Mouse (Mus musculus): ENCODE data around the gene Psmd14.

The Psmd14 gene

GRCm38 (mm10) chr2:61764470-61765105 lies 53.1 kb downstream of the Psmd14 start:
- no peak for DNase-seq

GRCm38 (mm10) chr2:61765526-61765925 lies 54.0 kb downstream of the Psmd14 start:
- DNase-seq, result no peak

- DNase-seq, result no peak
These were observed 69.3 kb downstream of the Psmd14 start for GRCm38 (mm10) chr2:61780794-61781193.

GRCm38 (mm10) chr2:61794960-61795359 lies 83.5 kb downstream of the Psmd14 start:
- no peak for DNase-seq

- DNase-seq, result no peak
These were observed 86.6 kb downstream of the Psmd14 start for GRCm38 (mm10) chr2:61798048-61798447.

- DNase-seq, result no peak
These were observed 91.3 kb downstream of the Psmd14 start, which contains the start of gene Tbr1 for GRCm38 (mm10) chr2:61802656-61803251. Gene Tbr1, plus strand, starts transcription at chr2:61802930.

GRCm38 (mm10) chr2:61803443-61804367 lies 92.2 kb downstream of the Psmd14 start:
- DNase-seq, result no peak

GRCm38 (mm10) chr2:61804382-61804840 lies 92.9 kb downstream of the Psmd14 start:
- DNase-seq, result no peak

- DNase-seq, result no peak
These were observed 93.5 kb downstream of the Psmd14 start for GRCm38 (mm10) chr2:61804841-61805540.

- DNase-seq, result no peak
These were observed 94.2 kb downstream of the Psmd14 start for GRCm38 (mm10) chr2:61805541-61806345.

- DNase-seq, result no peak
These were observed 94.9 kb downstream of the Psmd14 start for GRCm38 (mm10) chr2:61806346-61806825.

GRCm38 (mm10) chr2:61807151-61807550 lies 95.7 kb downstream of the Psmd14 start:
- DNase-seq, result no peak

GRCm38 (mm10) chr2:61807781-61808180 lies 96.3 kb downstream of the Psmd14 start:
- DNase-seq, result no peak

GRCm38 (mm10) chr2:61808776-61809175 lies 97.3 kb downstream of the Psmd14 start:
- no peak for DNase-seq

- DNase-seq, result no peak
These were observed 97.9 kb downstream of the Psmd14 start for GRCm38 (mm10) chr2:61809381-61809780.

GRCm38 (mm10) chr2:61810751-61811150 lies 99.3 kb downstream of the Psmd14 start:
- no peak for DNase-seq

GRCm38 (mm10) chr2:61811163-61811506 lies 99.6 kb downstream of the Psmd14 start:
- no peak for DNase-seq

- DNase-seq, result peak; percentile 37
These were observed 100.3 kb downstream of the Psmd14 start for GRCm38 (mm10) chr2:61811507-61812421.

GRCm38 (mm10) chr2:61812536-61812935 lies 101.0 kb downstream of the Psmd14 start:
- no peak for DNase-seq

- no peak for DNase-seq
These were observed 101.6 kb downstream of the Psmd14 start for GRCm38 (mm10) chr2:61813106-61813505.

GRCm38 (mm10) chr2:61813521-61813920 lies 102.0 kb downstream of the Psmd14 start:
- DNase-seq, result no peak
